Mouse (Mus musculus) CH12.LX (cell line): ENCODE measurements around the gene Snx10. TPM values are rescaled to one million over a fixed set of nuclear protein-coding genes. Genes with fewer than 3 reads are reported as not detected.

ENCODE experiments used
- DNase-seq: peaks from one replicate; pipeline ENCODE4 v3.0.0-alpha.2; 2013; ENCODE audit errors: extremely low read depth
- H3K27ac ChIP-seq: 2 replicates; pipeline ENCODE4 v1.5.1; 2012; ENCODE audit warnings: low read depth, mild to moderate bottlenecking, control low read depth, moderate library complexity; ENCODE audit not compliant: insufficient read depth
- H3K27me3 ChIP-seq: replicated peaks from 2 replicates; pipeline ENCODE3; 2012; ENCODE audit warnings: inconsistent platforms
- H3K36me3 ChIP-seq, 2 experiments: replicated peaks in 1 of 2; 2 replicates each; pipeline versions ENCODE3 to v1.6.1; 2012; ENCODE audit warnings: inconsistent platforms in 1 of 2, low read length in 1 of 2, mild to moderate bottlenecking in 1 of 2, mixed read lengths in 1 of 2, moderate library complexity in 1 of 2; ENCODE audit not compliant: control insufficient read depth in 1 of 2, insufficient read depth in 1 of 2
- H3K4me1 ChIP-seq, 2 experiments: 2 replicates each; pipeline ENCODE4 v1.6.1; 2012; ENCODE audit warnings: inconsistent platforms in 1 of 2, moderate library complexity in 1 of 2; ENCODE audit not compliant: insufficient read depth in 2 of 2, control insufficient read depth in 1 of 2
- H3K4me2 ChIP-seq: 2 replicates; pipeline ENCODE4 v1.6.1; 2012; ENCODE audit warnings: low read depth, mild to moderate bottlenecking, control low read depth; ENCODE audit not compliant: poor library complexity, insufficient read depth, severe bottlenecking
- H3K4me3 ChIP-seq, 3 experiments: fragments of 150-350 bp in 1 of 3; sonication (generic) in 1 of 3; replicated peaks in 1 of 3; 2 replicates each; pipeline versions ENCODE3 to v1.5.1; 2011 to 2012; ENCODE audit warnings: low read depth in 2 of 3, low read length in 2 of 3, mild to moderate bottlenecking in 2 of 3, moderate library complexity in 2 of 3, control low read depth in 1 of 3, improper control_type of control experiment in 1 of 3, inconsistent platforms in 1 of 3, mixed read lengths in 1 of 3; ENCODE audit not compliant: poor library complexity in 1 of 3
- H3K79me2 ChIP-seq: replicated peaks from 2 replicates; pipeline ENCODE4 v1.6.1; 2012; ENCODE audit warnings: mild to moderate bottlenecking, moderate library complexity; ENCODE audit not compliant: control insufficient read depth, poor library complexity, insufficient read depth, severe bottlenecking; ENCODE audit errors: extremely low read depth
- H3K9ac ChIP-seq: 2 replicates; pipeline ENCODE4 v1.6.1; 2012; ENCODE audit warnings: low read depth, mild to moderate bottlenecking, control low read depth, moderate library complexity; ENCODE audit not compliant: insufficient read depth
- H3K9me3 ChIP-seq: replicated peaks from 2 replicates; pipeline ENCODE3; 2012; ENCODE audit warnings: low read length, inconsistent platforms, mixed read lengths
- BHLHE40 ChIP-seq: IDR thresholded peaks from 2 replicates; pipeline ENCODE4 v1.6.1; 2011; ENCODE audit warnings: mild to moderate bottlenecking, low read depth, low read length, improper control_type of control experiment
- EP300 ChIP-seq: IDR thresholded peaks from 2 replicates; pipeline ENCODE4 v1.6.1; 2011; ENCODE audit warnings: low read length, improper control_type of control experiment
- JUN ChIP-seq: IDR thresholded peaks from 2 replicates; pipeline ENCODE4 v1.6.1; 2011; ENCODE audit warnings: low read depth, mild to moderate bottlenecking, low read length, improper control_type of control experiment, moderate library complexity; ENCODE audit not compliant: insufficient read depth
- JUND ChIP-seq: conservative IDR thresholded peaks from 2 replicates; pipeline ENCODE4 v1.6.1; 2011; ENCODE audit warnings: low read depth, low read length, improper control_type of control experiment
- MAZ ChIP-seq: IDR thresholded peaks from 2 replicates; pipeline ENCODE4 v1.6.1; 2012; ENCODE audit warnings: low read depth, mild to moderate bottlenecking, inconsistent platforms, low read length, improper control_type of control experiment, moderate library complexity
- MXI1 ChIP-seq: IDR thresholded peaks from 2 replicates; pipeline ENCODE4 v1.6.1; 2011; ENCODE audit warnings: mild to moderate bottlenecking, low read depth, low read length, improper control_type of control experiment
- NRF1 ChIP-seq: IDR thresholded peaks from 2 replicates; pipeline ENCODE4 v1.6.1; 2014; ENCODE audit warnings: low read depth, mild to moderate bottlenecking, inconsistent platforms, low read length, improper control_type of control experiment, moderate library complexity
- POLR2A ChIP-seq: IDR thresholded peaks from 2 replicates; pipeline ENCODE4 v1.6.1; 2011; ENCODE audit warnings: low read depth, mild to moderate bottlenecking, improper control_type of control experiment, low read length
- UBTF ChIP-seq: IDR thresholded peaks from 2 replicates; pipeline ENCODE4 v1.6.1; 2012; ENCODE audit warnings: low read depth, mild to moderate bottlenecking, inconsistent platforms, low read length, improper control_type of control experiment, moderate library complexity
- ZNF384 ChIP-seq: IDR thresholded peaks from 2 replicates; pipeline ENCODE4 v1.6.1; 2012; ENCODE audit warnings: low read depth, low read length, improper control_type of control experiment, inconsistent platforms
- dilution Hi-C: fragments of 300-500 bp; cut with MboI; formaldehyde crosslinking; loops from 2 replicates; pipeline ENCODE4 v1.14.3; 2020; ENCODE audit warnings: low sequenced_read_pairs; ENCODE audit not compliant: extremely low pct_unique_long_range_greater_than_20kb, extremely low pct_ligation_motif_present
- in situ Hi-C: fragments of 300-500 bp; cut with MboI; formaldehyde crosslinking; loops from 3 replicates; pipeline ENCODE4 v1.14.3; 2019; ENCODE audit warnings: low sequenced_read_pairs, low pct_ligation_motif_present, low pct_unique_long_range_greater_than_20kb, mixed read lengths
- polyA plus RNA-seq: library from polyadenylated mRNA; unstranded; fragments of >175 nt; gene quantifications from 2 replicates; pipeline ENCODE4 v1.2.1, GENCODE M21; 2012; ENCODE audit warnings: low read depth; ENCODE audit not compliant: insufficient read length
- total RNA-seq, 2 experiments: library from RNA; depleted of rRNA; stranded (reverse); fragments of 300-350 nt in 1 of 2; fragments of >200 nt in 1 of 2; gene quantifications; 2 replicates each; pipeline ENCODE4 v1.2.3; 2012 to 2014

Snx10 gene
- total RNA-seq (2012; rRNA removed) (25.1 and 27.6 TPM in 2 replicates), total RNA-seq (2014; rRNA removed) (84.7 and 92.0 TPM in 2 replicates), polyA plus RNA-seq (46.2 and 54.9 TPM in 2 replicates)

GRCm38 (mm10) chr6:51523807-51524320 is at the start of gene Snx10:
Gene Snx10, plus strand, starts transcription at chr6:51523901.
- Histone ChIP-seq H3K9ac (peak within 1 kb of the TSS; percentile 96), H3K4me2 (peak within 1 kb of the TSS; percentile 87), H3K4me3 (peak within 1 kb of the TSS; percentile 74 to 87 (median 82)), H3K36me3 (peaks cover 0 to 5% of the 10 kb centered on the region in 2 experiments), H3K79me2 (no peaks in the 10 kb centered on the region; the same call in 1 of the 2 replicates), H3K27me3 (no peaks in the 10 kb centered on the region), H3K4me1 (peaks cover 2 to 17% of the 10 kb centered on the region in 2 experiments; a peak in 2 of 4 replicates), H3K27ac (no peak within 1 kb of the TSS), H3K9me3 (no peaks in the 10 kb centered on the region)
- in situ Hi-C loops (no loop called here), dilution Hi-C loops (no loop called here)
- peak; percentile 42 for DNase-seq
- TF ChIP-seq EP300 = no peak
- TF ChIP-seq MAZ = 0 out of 2 replicates have a peak, but pooled peaks have one; percentile 7
- TF ChIP-seq MXI1 = no peak
- 0 out of 2 replicates have a peak, but pooled peaks have one; percentile 25 for TF ChIP-seq NRF1
- TF ChIP-seq POLR2A = peak; percentile 56; the same call in 1 of the 2 replicates
- peak; percentile 52 for TF ChIP-seq ZNF384

GRCm38 (mm10) chr6:51479136-51479731 is 44.5 kb upstream of the Snx10 start:
- H3K27ac ChIP-seq = no peak overlapping the region
- dilution Hi-C loops = no loop called here
- no peak for DNase-seq

GRCm38 (mm10) chr6:51481548-51481947 is 42.2 kb upstream of the Snx10 start:
- no peak overlapping the region for H3K4me3 ChIP-seq
- H3K9ac ChIP-seq = no peak overlapping the region
- H3K79me2 ChIP-seq = peaks cover 15% of the 10 kb centered on the region
- H3K27me3 ChIP-seq = no peaks in the 10 kb centered on the region
- in situ Hi-C loops (no loop called here), dilution Hi-C loops (no loop called here)
- DNase-seq = no peak
- peaks cover 38 to 61% of the 10 kb centered on the region in 2 experiments for H3K36me3 ChIP-seq
- H3K27ac ChIP-seq = no peak overlapping the region
- 0 out of 4 replicates have a peak, but pooled peaks cover 0 to 2% of the 10 kb centered on the region in 2 experiments for H3K4me1 ChIP-seq
- TF ChIP-seq BHLHE40 (no peak), JUN (no peak), UBTF (no peak)
- TF ChIP-seq, all 38 proteins: peak for 0
- Histone ChIP-seq H3K4me2 (no peak overlapping the region), H3K9me3 (no peaks in the 10 kb centered on the region)

More at GRCm38 (mm10) chr6:51479136-51479731, 44.5 kb upstream of the Snx10 start:
- Histone ChIP-seq H3K36me3 (peaks cover 50 to 81% of the 10 kb centered on the region in 2 experiments), H3K4me1 (peaks cover 0 to 4% of the 10 kb centered on the region in 2 experiments; a peak in 1 of 4 replicates), H3K4me3 (no peak overlapping the region), H3K9ac (no peak overlapping the region), H3K79me2 (peaks cover 31% of the 10 kb centered on the region), H3K27me3 (no peaks in the 10 kb centered on the region), H3K9me3 (no peaks in the 10 kb centered on the region), H3K4me2 (no peak overlapping the region)
- in situ Hi-C loops = no loop called here
- no peak for TF ChIP-seq JUND
